Mouse (Mus musculus): Measurements from ENCODE around the gene Wnt5b. TPM values are rescaled to one million over a fixed set of nuclear protein-coding genes. Genes with fewer than 3 reads are reported as not detected.

The Wnt5b gene
- polyA plus RNA-seq, 1 experiment from 2014 or later = 6.8 TPM

DNA sequence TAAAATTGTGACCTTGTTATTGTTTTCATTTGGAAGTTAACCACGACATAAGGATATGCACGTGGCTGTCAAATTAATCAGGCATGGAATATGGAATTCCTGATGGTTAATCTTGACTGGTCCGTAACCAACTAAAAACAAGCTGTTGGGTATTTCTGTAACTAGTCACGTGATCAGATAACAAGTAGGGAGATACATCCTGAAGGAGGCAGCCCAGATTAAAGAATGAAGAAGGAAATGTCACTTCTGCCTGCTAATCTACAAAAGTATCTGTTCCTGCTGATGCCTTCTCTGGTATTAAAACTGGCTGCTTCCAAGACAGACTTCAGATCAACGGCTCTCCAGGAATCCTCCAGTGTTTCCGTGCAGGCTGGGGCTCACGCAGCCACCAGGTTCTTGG lies 70.7 kb downstream of the Wnt5b start:
- no peak overlapping the region for H3K4me3 ChIP-seq (ENCODE audit: low read depth, low read length)
- no peak for DNase-seq
- peaks cover 7% of the 10 kb centered on the region; the same call in 1 of the 2 replicates for H3K4me1 ChIP-seq (ENCODE audit: insufficient read depth)
- 66% methylated on average over 7 of the region's 7 CpGs for WGBS
- TF ChIP-seq CTCF (IDR thresholded peaks at IDR 0.05; ENCODE audit: low read depth) = no peak
- no peak for ATAC-seq (ENCODE audit: insufficient read depth)
- no peaks in the 10 kb centered on the region for H3K27me3 ChIP-seq (ENCODE audit: insufficient read depth, low read length)
- no peak overlapping the region for H3K9ac ChIP-seq
- H3K9me3 ChIP-seq (ENCODE audit: low read depth, low read length) = no peaks in the 10 kb centered on the region
- H3K27ac ChIP-seq (ENCODE audit: low read depth) = no peak overlapping the region
- no peak overlapping the region for H3K4me2 ChIP-seq
- H3K36me3 ChIP-seq (ENCODE audit: insufficient read depth) = no peaks in the 10 kb centered on the region

DNA sequence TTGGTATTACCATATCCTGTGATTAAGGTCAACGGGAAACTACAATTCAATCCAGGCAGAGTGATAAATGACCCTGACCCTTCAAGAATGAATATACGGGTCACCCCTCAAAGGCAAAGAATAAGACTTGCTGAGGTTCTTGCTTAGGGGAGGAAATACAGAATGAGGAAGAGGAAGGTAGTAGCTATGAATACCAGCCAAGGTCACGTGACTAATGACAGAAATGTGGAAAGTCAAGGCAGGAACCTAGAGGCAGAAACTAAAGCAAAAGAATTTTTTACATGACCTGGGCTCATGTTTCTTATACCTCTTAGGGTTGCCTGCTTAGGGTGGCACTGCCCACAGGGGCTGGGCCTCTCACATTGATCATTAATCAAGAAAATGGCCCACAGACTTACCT lies 71.4 kb downstream of the Wnt5b start:
- Histone ChIP-seq H3K27me3 (ENCODE audit: insufficient read depth, low read length) (no peaks in the 10 kb centered on the region), H3K36me3 (ENCODE audit: insufficient read depth) (no peaks in the 10 kb centered on the region), H3K27ac (ENCODE audit: low read depth) (no peak overlapping the region), H3K4me2 (no peak overlapping the region), H3K4me3 (ENCODE audit: low read depth, low read length) (no peak overlapping the region), H3K9ac (no peak overlapping the region), H3K4me1 (ENCODE audit: insufficient read depth) (peaks cover 1% of the 10 kb centered on the region; the same call in 1 of the 2 replicates), H3K9me3 (ENCODE audit: low read depth, low read length) (no peaks in the 10 kb centered on the region)
- TF ChIP-seq CTCF (IDR thresholded peaks at IDR 0.05; ENCODE audit: low read depth) = no peak
- WGBS = 59% methylated on average over 3 of the region's 3 CpGs
- ATAC-seq (ENCODE audit: insufficient read depth) (no peak), DNase-seq (no peak)

DNA sequence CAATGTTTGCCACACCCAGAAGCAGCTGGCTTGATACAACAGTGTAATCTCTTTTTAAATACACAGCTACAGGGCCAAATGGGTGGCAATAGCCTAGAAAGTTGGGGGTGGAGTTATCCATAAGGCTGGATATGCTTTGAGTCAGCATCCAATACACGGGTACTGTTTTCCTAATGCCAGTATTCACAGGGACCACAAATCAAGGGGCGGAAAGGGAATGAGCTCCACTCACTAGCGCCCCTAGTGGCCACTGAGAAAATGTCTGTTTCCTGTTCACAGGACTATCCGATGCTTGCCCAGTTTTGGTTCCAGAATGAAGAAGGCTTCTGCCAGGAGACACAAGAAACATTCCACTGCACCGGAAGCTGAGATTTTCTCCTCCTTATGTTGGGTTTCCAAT lies 72.0 kb downstream of the Wnt5b start:
- H3K4me2 ChIP-seq = no peak overlapping the region
- H3K4me3 ChIP-seq (ENCODE audit: low read depth, low read length) = no peak overlapping the region
- no peaks in the 10 kb centered on the region for H3K27me3 ChIP-seq (ENCODE audit: insufficient read depth, low read length)
- no peaks in the 10 kb centered on the region for H3K36me3 ChIP-seq (ENCODE audit: insufficient read depth)
- H3K9ac ChIP-seq = no peak overlapping the region
- 0 out of 2 replicates have a peak, but pooled peaks have one; percentile 35 for ATAC-seq (ENCODE audit: insufficient read depth)
- WGBS = 29% methylated on average over 5 of the region's 5 CpGs
- H3K9me3 ChIP-seq (ENCODE audit: low read depth, low read length) = no peaks in the 10 kb centered on the region
- H3K27ac ChIP-seq (ENCODE audit: low read depth) = no peak overlapping the region
- DNase-seq = peak; percentile 72
- peak; percentile 86 for TF ChIP-seq CTCF (IDR thresholded peaks at IDR 0.05; ENCODE audit: low read depth)
- H3K4me1 ChIP-seq (ENCODE audit: insufficient read depth) = no peaks in the 10 kb centered on the region

DNA sequence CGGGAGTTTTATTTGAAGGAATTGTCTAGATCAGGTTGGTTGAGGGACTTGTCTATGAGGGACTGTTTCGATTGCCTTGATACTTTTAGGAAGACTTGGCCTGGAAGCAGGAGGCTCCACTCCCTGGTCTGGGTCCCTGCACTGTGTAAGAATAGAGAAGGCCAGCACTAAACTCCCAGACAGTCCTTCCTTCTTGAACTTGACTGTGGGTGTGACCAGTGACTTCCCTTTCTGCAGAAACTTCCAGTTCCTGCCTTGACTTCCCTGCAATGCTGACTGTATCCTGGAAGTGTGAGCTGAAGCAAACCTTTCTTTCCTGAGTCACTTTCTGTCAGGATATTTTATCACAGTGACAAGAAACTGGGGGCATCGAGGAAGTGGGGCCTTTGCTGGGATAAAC lies 73.4 kb downstream of the Wnt5b start:
- Histone ChIP-seq H3K4me2 (no peak overlapping the region), H3K27me3 (ENCODE audit: insufficient read depth, low read length) (no peaks in the 10 kb centered on the region), H3K4me3 (ENCODE audit: low read depth, low read length) (no peak overlapping the region), H3K36me3 (ENCODE audit: insufficient read depth) (no peaks in the 10 kb centered on the region), H3K4me1 (ENCODE audit: insufficient read depth) (no peaks in the 10 kb centered on the region), H3K9ac (no peak overlapping the region), H3K9me3 (ENCODE audit: low read depth, low read length) (no peaks in the 10 kb centered on the region), H3K27ac (ENCODE audit: low read depth) (no peak overlapping the region)
- 68% methylated on average over 3 of the region's 3 CpGs for WGBS
- ATAC-seq (ENCODE audit: insufficient read depth) (no peak), DNase-seq (no peak)
- no peak for TF ChIP-seq CTCF (IDR thresholded peaks at IDR 0.05; ENCODE audit: low read depth)

DNA sequence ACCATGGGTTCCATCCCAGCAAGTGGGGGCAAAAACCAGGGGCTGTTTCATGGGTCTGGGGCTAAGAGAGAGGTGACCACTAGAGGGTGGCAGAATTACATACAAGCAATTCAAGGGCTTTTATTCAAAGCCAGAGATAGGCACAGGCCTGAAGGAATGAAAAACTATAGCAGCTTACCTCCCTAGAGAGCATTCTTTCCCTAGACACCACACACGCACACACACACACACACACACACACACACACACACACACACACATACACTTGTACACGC lies 76.4 kb downstream of the Wnt5b start:
- Histone ChIP-seq H3K4me1 (ENCODE audit: insufficient read depth) (no peaks in the 10 kb centered on the region), H3K27ac (ENCODE audit: low read depth) (no peak overlapping the region), H3K9me3 (ENCODE audit: low read depth, low read length) (no peaks in the 10 kb centered on the region), H3K27me3 (ENCODE audit: insufficient read depth, low read length) (no peaks in the 10 kb centered on the region), H3K36me3 (ENCODE audit: insufficient read depth) (no peaks in the 10 kb centered on the region), H3K9ac (no peak overlapping the region), H3K4me3 (ENCODE audit: low read depth, low read length) (no peak overlapping the region), H3K4me2 (no peak overlapping the region)
- no peak for ATAC-seq (ENCODE audit: insufficient read depth)
- WGBS = 81% methylated on average over 2 of the region's 2 CpGs
- DNase-seq = no peak
- peak; percentile 45 for TF ChIP-seq CTCF (IDR thresholded peaks at IDR 0.05; ENCODE audit: low read depth)

DNA sequence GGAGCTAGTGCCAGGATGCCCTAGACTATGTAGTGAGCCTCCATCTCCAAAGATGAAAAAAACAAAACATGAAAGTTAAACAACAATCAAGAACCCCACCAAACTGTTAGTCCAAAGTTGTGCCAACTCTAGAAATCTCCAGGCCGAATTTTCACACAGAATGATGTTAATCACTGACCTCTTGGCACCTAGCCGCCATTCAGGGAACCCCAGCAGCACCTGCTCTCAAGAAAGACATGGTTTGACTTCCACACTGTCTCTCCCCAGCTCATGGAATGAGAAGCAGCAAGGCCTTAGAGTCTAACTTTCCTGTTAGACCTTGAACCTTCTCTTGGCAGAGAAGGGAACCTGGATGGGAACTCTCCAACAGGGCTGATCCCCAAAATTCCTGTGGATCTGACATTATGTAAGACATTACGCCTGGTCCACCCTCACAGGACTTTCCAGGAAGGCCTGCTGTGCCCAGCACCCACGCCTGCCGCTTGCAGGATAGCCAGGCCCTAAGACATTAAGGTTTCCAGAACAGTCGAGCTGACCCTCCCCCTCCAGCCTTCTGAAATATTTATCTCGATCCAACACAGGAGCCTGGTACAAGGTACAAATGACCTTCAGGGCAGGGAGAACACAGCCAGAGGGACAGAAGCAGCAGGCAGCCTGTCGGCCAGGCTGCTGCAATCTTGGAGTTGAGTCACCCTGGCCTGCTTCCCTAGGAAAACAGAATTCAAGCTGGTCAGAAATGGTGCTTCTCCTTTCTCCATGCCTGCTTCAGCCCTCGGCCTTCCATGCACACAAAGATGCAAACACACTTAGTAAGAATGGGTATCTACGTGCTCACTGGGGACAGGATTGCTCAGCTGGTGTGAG lies 77.0 kb downstream of the Wnt5b start:
- Histone ChIP-seq H3K9me3 (ENCODE audit: low read depth, low read length) (no peaks in the 10 kb centered on the region), H3K36me3 (ENCODE audit: insufficient read depth) (no peaks in the 10 kb centered on the region), H3K27me3 (ENCODE audit: insufficient read depth, low read length) (no peaks in the 10 kb centered on the region), H3K4me1 (ENCODE audit: insufficient read depth) (no peaks in the 10 kb centered on the region), H3K4me2 (no peak overlapping the region), H3K4me3 (ENCODE audit: low read depth, low read length) (no peak overlapping the region), H3K27ac (ENCODE audit: low read depth) (no peak overlapping the region), H3K9ac (no peak overlapping the region)
- WGBS = 49% methylated on average over 10 of the region's 10 CpGs
- no peak for TF ChIP-seq CTCF (IDR thresholded peaks at IDR 0.05; ENCODE audit: low read depth)
- DNase-seq (no peak), ATAC-seq (ENCODE audit: insufficient read depth) (no peak; the same call in 1 of the 2 replicates)

DNA sequence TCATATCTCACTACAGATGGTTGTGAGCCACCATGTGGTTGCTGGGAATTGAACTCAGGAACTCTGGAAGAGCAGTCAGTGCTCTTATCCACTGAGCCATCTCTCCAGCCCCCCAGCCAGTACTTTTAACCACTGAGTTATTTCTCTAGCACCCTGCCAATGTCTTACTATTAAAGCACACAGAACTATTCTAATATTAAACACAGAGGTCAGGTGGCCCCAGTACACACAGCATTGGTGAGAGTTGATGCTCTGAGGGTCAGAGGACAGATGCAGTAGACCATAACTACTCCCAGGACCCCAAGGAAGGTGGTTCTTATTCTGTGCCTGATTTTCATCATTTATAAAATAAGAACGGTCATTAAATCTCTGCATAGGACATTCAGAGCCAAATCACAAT lies 78.0 kb downstream of the Wnt5b start:
- TF ChIP-seq CTCF (IDR thresholded peaks at IDR 0.05; ENCODE audit: low read depth) = no peak
- ATAC-seq (ENCODE audit: insufficient read depth) (no peak), DNase-seq (no peak)
- Histone ChIP-seq H3K4me3 (ENCODE audit: low read depth, low read length) (no peak overlapping the region), H3K9ac (no peak overlapping the region), H3K27ac (ENCODE audit: low read depth) (no peak overlapping the region), H3K9me3 (ENCODE audit: low read depth, low read length) (no peaks in the 10 kb centered on the region), H3K4me2 (no peak overlapping the region), H3K36me3 (ENCODE audit: insufficient read depth) (no peaks in the 10 kb centered on the region), H3K4me1 (ENCODE audit: insufficient read depth) (no peaks in the 10 kb centered on the region), H3K27me3 (ENCODE audit: insufficient read depth, low read length) (no peaks in the 10 kb centered on the region)
- 82% methylated on average over 1 of the region's 1 CpGs for WGBS

Data from lung, embryonic 14.5 days (tissue).